Mouse (Mus musculus): ENCODE results near the gene Btn2a2. TPM values are rescaled to one million over a fixed set of nuclear protein-coding genes. Genes with fewer than 3 reads are reported as not detected.
"Not testable (repeated sequence)": the region's sequence is repeated elsewhere in the genome, so short reads cannot be mapped to it uniquely, and the experiment has no call there.

Btn2a2 gene
- not detected in 2 replicates for polyA plus RNA-seq (2012; ENCODE audit: insufficient read depth, insufficient read length, missing spikeins)

GRCm38 (mm10) chr13:23488400-23489322 is at the start of gene Btn2a2:
TSS of gene Btn2a2 (minus strand) at chr13:23488857.
- 0 out of 2 replicates have a peak within 1 kb of the TSS, but pooled peaks have one; percentile 1 for H3K4me3 ChIP-seq (ENCODE audit: insufficient read depth, low read depth, low read length)
- H3K4me1 ChIP-seq (ENCODE audit: control insufficient read depth, insufficient read depth, insufficient read length, low read length), result no peaks in the 10 kb centered on the region
- no peak within 1 kb of the TSS for H3K27ac ChIP-seq (replicated peaks; ENCODE audit: low read depth, low read length)

- Histone ChIP-seq H3K27ac (replicated peaks; ENCODE audit: low read depth, low read length) (no peak overlapping the region), H3K4me3 (ENCODE audit: insufficient read depth, low read depth, low read length) (no peak overlapping the region)
Observed at GRCm38 (mm10) chr13:23538249-23538648, 49.6 kb upstream of the Btn2a2 start.

GRCm38 (mm10) chr13:23537006-23537710 is 48.5 kb upstream of the Btn2a2 start:
- peaks cover 8% of the 10 kb centered on the region for H3K4me1 ChIP-seq (ENCODE audit: control insufficient read depth, insufficient read depth, insufficient read length, low read length)

More at GRCm38 (mm10) chr13:23538249-23538648, 49.6 kb upstream of the Btn2a2 start:
- 0 out of 2 replicates have a peak, but pooled peaks cover 2% of the 10 kb centered on the region for H3K4me1 ChIP-seq (ENCODE audit: control insufficient read depth, insufficient read depth, insufficient read length, low read length)

DNA sequence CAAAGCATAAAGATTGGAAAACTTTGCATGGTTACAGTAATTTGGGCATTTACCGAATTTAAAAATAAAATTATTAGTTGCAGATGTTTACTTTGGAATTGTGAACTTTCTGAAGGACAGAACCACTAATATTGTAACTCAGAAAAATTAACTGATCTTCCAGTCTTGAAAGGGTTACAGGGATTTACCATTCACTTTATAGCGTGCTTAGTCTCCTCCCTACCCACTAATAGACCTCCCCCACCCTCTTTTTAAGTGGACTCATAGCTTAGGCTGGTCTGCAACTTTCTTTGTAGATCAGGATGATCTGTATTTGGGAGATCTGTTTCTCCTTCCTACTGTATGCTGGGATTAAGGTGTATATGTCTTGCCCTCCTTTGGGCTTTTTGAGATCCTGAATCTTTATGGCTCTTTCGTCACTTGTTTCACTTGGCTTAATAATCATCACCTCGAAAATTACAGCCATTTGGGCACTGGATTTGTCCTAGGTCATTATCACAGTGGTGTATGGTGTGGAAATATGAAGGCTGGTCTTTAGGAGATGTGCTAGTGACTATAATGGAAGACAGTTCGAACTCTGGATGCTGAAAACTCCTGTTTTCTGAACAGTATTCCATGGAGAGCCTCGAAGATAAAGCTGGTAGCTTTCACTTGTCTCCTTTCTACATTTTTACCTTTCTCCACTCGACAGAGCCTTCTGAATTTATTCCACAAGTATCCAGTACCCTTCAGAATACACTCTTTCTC is 47.6 kb upstream of the Btn2a2 start:
- Histone ChIP-seq H3K4me3 (ENCODE audit: insufficient read depth, low read depth, low read length) (no peak overlapping the region), H3K4me1 (ENCODE audit: control insufficient read depth, insufficient read depth, insufficient read length, low read length) (peaks cover 8% of the 10 kb centered on the region), H3K27ac (replicated peaks; ENCODE audit: low read depth, low read length) (no peak overlapping the region)

More at GRCm38 (mm10) chr13:23537006-23537710, 48.5 kb upstream of the Btn2a2 start:
- no peak overlapping the region for H3K27ac ChIP-seq (replicated peaks; ENCODE audit: low read depth, low read length)
- H3K4me3 ChIP-seq (ENCODE audit: insufficient read depth, low read depth, low read length), result no peak overlapping the region

DNA sequence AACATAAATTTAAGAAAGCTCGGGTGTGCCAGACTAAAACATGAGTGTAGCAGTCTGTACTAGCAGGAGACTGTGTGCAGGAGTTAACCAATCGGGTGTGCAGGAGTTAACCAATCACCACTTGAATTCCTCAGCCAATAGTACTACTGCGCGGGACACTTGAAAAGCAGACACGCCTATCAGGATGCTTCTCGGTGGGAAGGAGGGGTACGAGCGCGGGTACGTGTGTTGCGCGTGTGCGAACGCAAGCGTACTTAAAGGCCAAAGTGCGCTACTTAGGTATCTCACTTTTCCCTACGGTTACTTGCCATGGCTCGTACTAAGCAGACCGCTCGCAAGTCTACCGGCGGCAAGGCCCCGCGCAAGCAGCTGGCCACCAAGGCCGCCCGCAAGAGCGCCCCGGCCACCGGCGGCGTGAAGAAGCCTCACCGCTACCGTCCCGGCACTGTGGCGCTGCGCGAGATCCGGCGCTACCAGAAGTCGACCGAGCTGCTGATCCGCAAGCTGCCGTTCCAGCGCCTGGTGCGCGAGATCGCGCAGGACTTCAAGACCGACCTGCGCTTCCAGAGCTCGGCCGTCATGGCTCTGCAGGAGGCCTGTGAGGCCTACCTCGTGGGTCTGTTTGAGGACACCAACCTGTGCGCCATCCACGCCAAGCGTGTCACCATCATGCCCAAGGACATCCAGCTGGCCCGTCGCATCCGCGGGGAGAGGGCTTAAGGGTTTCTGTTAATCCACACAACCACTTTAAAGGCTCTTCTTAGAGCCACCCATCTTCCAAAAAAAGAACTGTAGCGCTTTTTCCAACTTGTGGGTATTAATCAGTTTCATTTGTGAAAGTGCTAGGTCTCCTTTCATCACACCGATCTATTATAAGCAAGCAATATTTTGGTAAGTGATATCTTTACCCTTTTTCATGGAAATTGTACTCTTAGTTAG is 46.7 kb upstream of the Btn2a2 start, which contains the start of gene Hist1h3g:
Gene Hist1h3g (plus strand): TSS at position 286 of the 939 bp plus-strand sequence.
- Histone ChIP-seq H3K4me3 (ENCODE audit: insufficient read depth, low read depth, low read length) (peak within 1 kb of the TSS; percentile 57), H3K27ac (replicated peaks; ENCODE audit: low read depth, low read length) (0 out of 2 replicates have a peak within 1 kb of the TSS, but pooled peaks have one; percentile 2)
- not testable (repeated sequence) for H3K4me1 ChIP-seq (ENCODE audit: control insufficient read depth, insufficient read depth, insufficient read length, low read length)

- Histone ChIP-seq H3K27ac (replicated peaks; ENCODE audit: low read depth, low read length) (0 out of 2 replicates have a peak overlapping the region, but pooled peaks have one; percentile 2), H3K4me1 (ENCODE audit: control insufficient read depth, insufficient read depth, insufficient read length, low read length) (peaks cover 8% of the 10 kb centered on the region), H3K4me3 (ENCODE audit: insufficient read depth, low read depth, low read length) (peak overlapping the region; percentile 34)
Observed at GRCm38 (mm10) chr13:23534368-23535131, 45.9 kb upstream of the Btn2a2 start.

GRCm38 (mm10) chr13:23533560-23534367 is 45.1 kb upstream of the Btn2a2 start, which contains the start of gene Hist1h2af:
TSS of gene Hist1h2af (plus strand) at chr13:23533906.
- H3K4me1 ChIP-seq (ENCODE audit: control insufficient read depth, insufficient read depth, insufficient read length, low read length), result not testable (repeated sequence)
- Histone ChIP-seq H3K27ac (replicated peaks; ENCODE audit: low read depth, low read length) (0 out of 2 replicates have a peak within 1 kb of the TSS, but pooled peaks have one; percentile 2), H3K4me3 (ENCODE audit: insufficient read depth, low read depth, low read length) (peak within 1 kb of the TSS; percentile 39)

DNA sequence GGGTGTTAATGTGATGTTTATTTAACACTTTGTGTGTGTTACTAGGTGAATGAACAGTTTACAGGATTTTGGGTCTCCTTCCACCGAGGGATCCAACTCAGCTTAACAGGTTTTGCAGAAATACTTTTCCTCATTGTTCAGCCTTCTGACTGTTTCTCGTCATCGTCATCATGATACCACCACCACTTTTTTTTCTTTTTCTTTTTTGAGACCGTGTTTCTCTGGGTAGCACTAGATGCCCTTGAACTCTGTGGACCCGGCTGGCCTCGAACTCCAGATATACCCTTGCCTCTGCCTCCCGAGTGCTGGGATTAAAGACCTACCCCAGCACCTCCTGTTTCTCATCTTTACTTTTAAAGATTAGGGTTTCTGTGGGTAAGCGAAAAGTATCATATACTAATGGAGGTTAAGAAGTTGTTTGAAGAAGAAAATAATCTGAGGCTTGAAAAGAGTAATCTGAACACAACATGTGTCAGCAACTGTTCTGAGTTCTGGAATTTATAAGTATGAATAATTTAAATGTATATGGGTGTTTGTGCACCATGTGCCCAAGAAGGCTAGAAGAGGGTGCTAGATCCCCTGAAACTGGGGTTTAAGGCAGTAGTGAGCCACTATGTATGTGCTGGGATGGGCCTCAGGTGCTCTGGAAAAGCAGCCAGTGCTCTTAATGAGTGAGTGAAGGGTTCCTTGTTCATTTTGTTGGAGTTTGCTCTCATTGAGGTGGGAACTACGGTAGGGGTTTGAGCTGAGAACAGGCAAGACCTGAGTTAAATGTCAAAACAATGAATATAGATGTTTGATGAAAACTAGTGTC is 43.8 kb upstream of the Btn2a2 start:
- H3K4me3 ChIP-seq (ENCODE audit: insufficient read depth, low read depth, low read length), result peak overlapping the region; percentile 24
- no peak overlapping the region for H3K27ac ChIP-seq (replicated peaks; ENCODE audit: low read depth, low read length)
- H3K4me1 ChIP-seq (ENCODE audit: control insufficient read depth, insufficient read depth, insufficient read length, low read length), result peaks cover 8% of the 10 kb centered on the region

- Histone ChIP-seq H3K4me1 (ENCODE audit: control insufficient read depth, insufficient read depth, insufficient read length, low read length) (peaks cover 8% of the 10 kb centered on the region), H3K4me3 (ENCODE audit: insufficient read depth, low read depth, low read length) (peak within 1 kb of the TSS; percentile 59), H3K27ac (replicated peaks; ENCODE audit: low read depth, low read length) (peak within 1 kb of the TSS; percentile 88)
Observed at GRCm38 (mm10) chr13:23530901-23531875, 42.5 kb upstream of the Btn2a2 start, which contains the start of gene Hist1h4h. TSS of gene Hist1h4h (plus strand) at chr13:23531050.

- peak overlapping the region; percentile 88 for H3K27ac ChIP-seq (replicated peaks; ENCODE audit: low read depth, low read length)
- peak overlapping the region; percentile 59 for H3K4me3 ChIP-seq (ENCODE audit: insufficient read depth, low read depth, low read length)
- H3K4me1 ChIP-seq (ENCODE audit: control insufficient read depth, insufficient read depth, insufficient read length, low read length), result peaks cover 8% of the 10 kb centered on the region
Observed at GRCm38 (mm10) chr13:23530181-23530900, 41.7 kb upstream of the Btn2a2 start.
